Mouse (Mus musculus) c-Kit-negative CD71-positive TER-119-positive erythroid progenitor cells, embryonic 14.5 days (primary cell): ENCODE measurements around the gene Rpap3.

Experiments
- DNase-seq: peaks from one replicate; pipeline ENCODE4 v3.0.0-alpha.2; 2013; ENCODE audit warnings: low read depth, low spot score

The Rpap3 gene

DNA sequence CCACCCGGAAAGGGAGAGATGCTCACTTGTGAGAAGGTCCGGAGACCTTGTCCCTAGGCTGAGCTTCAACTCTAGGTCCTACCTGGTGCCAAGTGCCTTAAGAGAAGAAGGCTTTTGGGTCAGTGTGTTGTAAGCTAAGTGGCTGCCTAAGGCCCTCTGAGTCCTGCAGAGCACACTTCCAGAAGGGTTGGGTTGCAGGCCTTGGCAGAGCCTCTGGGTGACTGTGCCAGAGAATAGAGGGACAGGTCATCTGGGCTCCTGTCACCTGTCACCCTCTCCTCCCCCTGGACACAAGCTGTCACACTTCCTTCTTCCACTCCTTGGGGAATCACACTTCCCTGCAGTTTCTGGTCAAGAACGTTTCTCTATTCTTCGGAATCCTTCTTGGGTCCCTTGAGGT is 55.9 kb downstream of the Rpap3 start:
- no peak for DNase-seq

DNA sequence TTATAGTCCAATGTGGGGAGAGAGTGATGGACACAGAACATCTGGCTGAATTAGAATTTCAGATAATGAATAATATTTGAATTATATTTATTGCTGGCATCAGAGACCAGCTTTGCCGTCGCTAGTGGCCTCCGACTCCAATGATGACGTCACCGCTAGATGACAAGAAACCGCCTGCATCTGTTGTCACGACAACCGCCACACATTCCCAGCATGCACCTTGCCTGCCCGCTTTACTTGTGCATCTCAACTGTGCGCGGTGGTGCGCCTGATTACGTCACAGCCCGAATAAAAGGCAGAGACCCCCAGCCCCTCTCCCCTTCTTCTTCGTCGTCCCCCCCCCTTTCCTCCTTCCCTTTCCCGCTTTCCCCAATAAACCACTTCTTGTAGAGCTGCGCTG is 57.4 kb downstream of the Rpap3 start:
- DNase-seq = no peak

DNA sequence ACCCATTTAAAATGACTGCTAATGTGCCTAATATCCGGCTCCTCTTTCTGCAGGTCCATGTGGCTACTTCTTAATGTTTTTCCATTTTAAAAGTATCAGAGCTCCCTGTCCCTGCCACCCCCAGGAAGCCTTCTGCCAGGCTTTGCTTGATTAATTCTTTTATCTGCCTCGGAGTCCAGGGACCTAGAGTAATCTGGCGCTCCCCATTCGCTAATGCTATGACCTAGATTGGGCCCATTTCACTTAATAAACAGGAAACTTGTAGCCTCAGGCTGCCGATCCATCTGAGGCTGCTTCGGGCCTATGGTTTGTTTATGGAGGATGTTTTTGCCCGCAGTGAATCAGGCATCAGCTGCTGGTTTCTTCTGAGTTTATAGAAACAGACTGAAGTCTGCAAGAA is 59.2 kb downstream of the Rpap3 start:
- no peak for DNase-seq

- no peak for DNase-seq
Measured at GRCm38 (mm10) chr15:97643986-97644385, 61.6 kb downstream of the Rpap3 start.
